Mouse (Mus musculus) T-helper 17 cell (primary cell): ENCODE data around the gene Ndufaf5.
"Not testable (repeated sequence)": the region's sequence is repeated elsewhere in the genome, so short reads cannot be mapped to it uniquely, and the experiment has no call there.

Experiments
- in situ Hi-C, 2 experiments: fragments of 300-600 bp; cut with MboI, MseI; formaldehyde crosslinking; loops; 1 replicate in 1 of 2; 2 replicates in 1 of 2; pipeline ENCODE4 v1.15.1; 2025; ENCODE audit warnings: high pct_unique_total_duplicates in 2 of 2

Gene Ndufaf5

GRCm38 (mm10) chr2:140170127-140170802, at the start of gene Ndufaf5, which contains the start of gene Esf1:
TSS of gene Ndufaf5 (plus strand) at chr2:140170649.
TSS of gene Esf1 (minus strand) at chr2:140170564.
- in situ Hi-C loops: no loop called here

- in situ Hi-C loops: no loop called here
These were observed 44.9 kb upstream of the Ndufaf5 start for GRCm38 (mm10) chr2:140125516-140125915.

- in situ Hi-C loops: not testable (repeated sequence)
These were observed 18.7 kb upstream of the Ndufaf5 start, which contains the start of gene Gm17374 for GRCm38 (mm10) chr2:140151743-140152142. TSS of gene Gm17374 (plus strand) at chr2:140152043.

- in situ Hi-C loops: loop anchor here in 1 of 2 experiments (5.0 kb wide), 1 partner anchor 107 kb away; no protein-coding TSS in a partner anchor
These were observed 11.2 kb upstream of the Ndufaf5 start for GRCm38 (mm10) chr2:140159186-140159730.

- in situ Hi-C loops: loop anchor here in 1 of 2 experiments (5.0 kb wide), 1 partner anchor 316 kb away; no protein-coding TSS in a partner anchor
These were observed 7.0 kb upstream of the Ndufaf5 start for GRCm38 (mm10) chr2:140163351-140163854.

GRCm38 (mm10) chr2:140169057-140169456, 1.4 kb upstream of the Ndufaf5 start:
- in situ Hi-C loops: no loop called here

- in situ Hi-C loops: no loop called here
These were observed 529 bp downstream of the Ndufaf5 start for GRCm38 (mm10) chr2:140170803-140171553.

- in situ Hi-C loops: not testable (repeated sequence)
These were observed 15.3 kb downstream of the Ndufaf5 start for GRCm38 (mm10) chr2:140185685-140186210.

GRCm38 (mm10) chr2:140200713-140201112, 30.3 kb downstream of the Ndufaf5 start:
- in situ Hi-C loops: no loop called here

GRCm38 (mm10) chr2:140202573-140202972, 32.1 kb downstream of the Ndufaf5 start:
- in situ Hi-C loops: no loop called here

- in situ Hi-C loops: no loop called here
These were observed 33.3 kb downstream of the Ndufaf5 start for GRCm38 (mm10) chr2:140203756-140204155.

- in situ Hi-C loops: loop anchor here in 1 of 2 experiments (10.0 kb wide), 1 partner anchor 1220 kb away; no protein-coding TSS in a partner anchor
These were observed 44.1 kb downstream of the Ndufaf5 start for GRCm38 (mm10) chr2:140214519-140215027.

GRCm38 (mm10) chr2:140215415-140215814, 45.0 kb downstream of the Ndufaf5 start:
- in situ Hi-C loops: loop anchor here in 1 of 2 experiments (10.0 kb wide), 1 partner anchor 1219 kb away; no protein-coding TSS in a partner anchor

- in situ Hi-C loops: loop anchor here in 1 of 2 experiments (10.0 kb wide), 1 partner anchor 1219 kb away; no protein-coding TSS in a partner anchor
These were observed 45.5 kb downstream of the Ndufaf5 start for GRCm38 (mm10) chr2:140215965-140216364.

- in situ Hi-C loops: no loop called here
These were observed 49.9 kb downstream of the Ndufaf5 start for GRCm38 (mm10) chr2:140220325-140220724.

- in situ Hi-C loops: loop anchor here in 1 of 2 experiments (10.0 kb wide), 1 partner anchor 1475 kb away; no protein-coding TSS in a partner anchor
These were observed 59.8 kb downstream of the Ndufaf5 start for GRCm38 (mm10) chr2:140230295-140230694.

GRCm38 (mm10) chr2:140237245-140237644, 66.8 kb downstream of the Ndufaf5 start:
- in situ Hi-C loops: loop anchor here in 1 of 2 experiments (10.0 kb wide), 1 partner anchor 1482 kb away; no protein-coding TSS in a partner anchor

GRCm38 (mm10) chr2:140242398-140242797, 71.9 kb downstream of the Ndufaf5 start:
- in situ Hi-C loops: no loop called here

- in situ Hi-C loops: no loop called here
These were observed 72.7 kb downstream of the Ndufaf5 start for GRCm38 (mm10) chr2:140243105-140243504.
